Mouse (Mus musculus) brain, embryonic 14.5 days (tissue): ENCODE measurements at regions not wholly inside any gene's neighbourhood (a gene's known extent, or its start where the extent isn't known, plus 50 kb on each side); places are given as distances from the start of the nearest gene placed in this dataset.
A peak's percentile ranks its signal among the peaks of the same experiment; 100 is the strongest.

Experiments
- DNase-seq: peaks from one replicate; pipeline ENCODE4 v3.0.0-alpha.2; 2011; ENCODE audit warnings: low read depth
- CTCF ChIP-seq: fragments of 200-500 bp; IDR thresholded peaks from 2 replicates; pipeline ENCODE4 v1.5.1; 2012; ENCODE audit warnings: inconsistent platforms, mild to moderate bottlenecking, moderate library complexity, borderline replicate concordance; ENCODE audit not compliant: insufficient read depth, insufficient read length; ENCODE audit errors: extremely low read depth
- POLR2A ChIP-seq: fragments of 200-500 bp; IDR thresholded peaks from 2 replicates; pipeline ENCODE4 v1.6.1; 2012; ENCODE audit warnings: mild to moderate bottlenecking, inconsistent platforms, borderline replicate concordance; ENCODE audit not compliant: poor library complexity, insufficient read depth, insufficient read length, severe bottlenecking; ENCODE audit errors: extremely low read depth

DNA sequence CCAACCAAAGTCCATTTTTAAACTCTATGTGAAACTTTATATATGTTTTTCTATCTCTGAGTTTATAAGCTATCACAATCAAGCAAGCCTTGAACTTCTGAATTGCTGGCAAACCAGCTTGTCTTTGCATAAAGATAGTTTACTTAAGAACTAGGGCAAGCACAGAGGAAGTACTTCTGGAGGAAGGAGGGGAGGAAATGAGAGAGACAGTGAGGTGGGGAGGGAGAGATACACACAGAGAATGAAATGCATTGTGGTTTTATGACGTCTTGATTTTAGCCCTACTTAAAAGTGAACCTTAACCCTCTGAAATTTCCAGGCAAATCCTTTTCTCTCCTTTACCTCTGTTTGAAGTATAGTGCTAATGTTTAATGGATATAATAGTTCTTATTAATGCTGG, 421.0 kb downstream of the Hs3st1 start:
- no peak for TF ChIP-seq CTCF
- no peak for TF ChIP-seq POLR2A
- DNase-seq: no peak

DNA sequence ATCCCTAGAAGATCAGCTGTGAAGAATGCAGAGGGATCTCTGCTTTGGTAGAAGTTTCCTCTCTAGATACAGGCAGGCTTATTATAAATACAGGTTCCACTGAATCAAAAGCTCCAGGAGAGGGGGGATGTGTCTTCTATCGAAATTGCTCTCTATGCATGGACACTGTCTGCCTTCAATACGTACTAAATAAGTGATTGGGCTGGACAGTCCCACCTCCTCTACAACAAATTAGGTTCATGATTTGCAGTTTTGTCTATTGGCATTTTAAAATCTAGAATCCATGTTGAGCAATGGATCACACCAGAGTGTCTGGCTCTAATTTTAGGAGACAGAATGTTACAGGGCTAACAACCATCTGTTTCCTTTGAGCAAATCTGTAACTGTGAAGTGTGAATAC, 429.9 kb downstream of the Hs3st1 start:
- no peak for TF ChIP-seq CTCF
- no peak for TF ChIP-seq POLR2A
- DNase-seq: peak; percentile 54

DNA sequence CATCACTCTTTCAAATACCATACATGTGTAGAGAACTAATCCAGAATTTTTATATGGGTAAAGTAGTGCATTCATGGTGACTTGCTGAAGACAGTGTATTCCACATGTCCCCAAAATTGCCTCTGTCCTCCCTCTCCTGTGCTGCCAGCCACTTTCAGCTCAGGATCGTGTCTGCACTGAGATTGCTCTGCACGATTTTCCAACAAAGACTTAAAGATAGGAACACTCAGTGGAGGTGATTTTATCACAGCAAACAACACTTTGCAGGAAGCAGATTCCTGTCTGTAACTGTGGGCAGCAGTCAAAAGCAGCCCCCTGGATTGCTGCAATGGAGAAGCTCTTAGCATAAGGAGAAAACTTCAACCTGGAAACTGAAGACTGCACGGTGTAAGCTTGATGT, 438.8 kb downstream of the Hs3st1 start:
- no peak for TF ChIP-seq POLR2A
- TF ChIP-seq CTCF: no peak

DNA sequence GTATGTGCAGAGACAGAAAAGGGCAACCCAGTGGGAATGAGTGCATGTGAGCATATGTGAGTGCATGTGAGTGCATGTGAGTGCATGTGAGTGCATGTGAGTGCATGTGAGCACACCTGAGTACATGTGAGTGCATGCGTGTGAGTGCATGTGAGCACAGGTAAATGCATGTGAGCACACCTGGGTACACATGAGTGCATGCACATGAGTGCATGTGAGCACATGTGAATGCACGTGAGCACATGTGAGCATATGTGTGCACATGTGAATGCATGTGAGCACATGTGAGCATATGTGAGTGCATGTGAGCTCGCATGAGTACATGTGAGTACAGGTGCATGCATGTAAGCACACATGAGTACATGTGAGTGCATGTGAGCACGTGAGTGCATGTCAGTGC, 434.6 kb upstream of the Clnk start:
- TF ChIP-seq CTCF (no peak), POLR2A (no peak)
- DNase-seq: no peak

More for the DNA sequence above, 438.8 kb downstream of the Hs3st1 start:
- no peak for DNase-seq

GRCm38 (mm10) chr5:39305794-39306193, 429.2 kb upstream of the Clnk start:
- DNase-seq: no peak
- TF ChIP-seq POLR2A: no peak

- TF ChIP-seq CTCF (no peak), POLR2A (no peak)
- peak; percentile 31 for DNase-seq
These were observed 416.2 kb upstream of the Clnk start for GRCm38 (mm10) chr5:39292849-39293248.

DNA sequence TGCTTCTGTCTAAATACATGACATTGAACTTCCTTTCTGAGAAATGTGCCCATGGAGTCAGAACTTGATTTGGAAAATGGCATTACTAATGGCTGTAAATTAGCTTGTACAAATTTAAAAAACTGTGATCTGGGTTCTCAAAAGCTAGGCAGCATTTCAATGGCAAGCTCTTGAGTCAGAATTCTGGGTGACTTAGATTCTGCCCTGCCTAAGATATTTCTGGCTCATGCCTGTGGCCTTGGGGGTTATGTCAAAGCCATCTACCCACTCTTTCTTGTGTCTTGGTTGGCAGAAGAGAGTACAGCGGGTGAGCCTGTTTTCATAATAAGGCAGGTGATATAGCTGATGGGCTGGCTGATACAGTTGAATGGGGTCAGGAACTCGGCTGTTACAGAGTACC, 404.4 kb upstream of the Clnk start:
- no peak for TF ChIP-seq CTCF
- no peak for TF ChIP-seq POLR2A
- DNase-seq: no peak

GRCm38 (mm10) chr5:39273710-39274385, 397.2 kb upstream of the Clnk start:
- no peak for DNase-seq
- TF ChIP-seq CTCF: no peak

DNA sequence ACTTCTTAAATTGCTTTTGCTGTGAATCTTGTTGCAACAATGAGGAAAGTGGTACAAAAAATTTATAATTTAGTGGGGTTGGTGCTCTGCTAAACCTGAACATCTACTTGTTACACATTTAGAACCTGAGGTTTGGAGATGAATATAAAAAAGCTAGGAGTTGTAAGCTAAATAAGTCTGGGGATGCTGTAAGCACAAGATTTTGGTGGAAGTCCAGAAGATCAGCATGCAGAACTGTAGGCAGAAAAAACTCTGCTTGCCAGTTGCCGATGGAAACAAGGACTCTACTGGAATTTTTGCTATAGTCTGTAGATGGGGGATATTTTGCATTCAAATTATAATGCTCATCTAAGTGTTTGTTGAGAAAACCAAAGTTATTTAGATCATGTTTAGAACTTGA, 390.5 kb upstream of the Clnk start:
- DNase-seq: no peak
- TF ChIP-seq POLR2A (no peak), CTCF (no peak)

- peak; percentile 78 for DNase-seq
These were observed 384.1 kb upstream of the Clnk start for GRCm38 (mm10) chr5:39260721-39261190.

GRCm38 (mm10) chr5:39257745-39258144, 381.1 kb upstream of the Clnk start:
- no peak for DNase-seq
- TF ChIP-seq CTCF (no peak), POLR2A (no peak)

More at GRCm38 (mm10) chr5:39260721-39261190, 384.1 kb upstream of the Clnk start:
- TF ChIP-seq CTCF: no peak

DNA sequence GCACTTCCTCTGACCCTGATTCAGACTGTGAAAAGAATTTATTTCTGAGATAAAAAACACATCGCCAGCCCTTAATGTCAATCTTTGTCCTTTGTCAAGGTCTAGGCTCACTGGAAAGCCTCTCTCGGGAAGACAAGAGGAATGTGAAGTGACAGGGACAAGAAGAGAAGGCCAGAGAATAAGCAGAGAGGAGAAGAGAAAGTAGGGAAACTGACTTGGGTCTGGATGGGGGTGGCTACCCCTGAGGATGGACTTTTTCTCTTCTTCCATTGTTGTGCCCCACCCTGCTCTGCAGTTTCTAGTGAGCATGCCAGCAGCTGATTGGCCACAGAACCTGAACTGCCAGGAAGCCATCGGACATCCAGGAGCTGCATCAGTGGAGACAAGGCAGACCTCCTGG, 375.6 kb upstream of the Clnk start:
- no peak for DNase-seq
- TF ChIP-seq POLR2A: no peak
- no peak for TF ChIP-seq CTCF
